ENCODE assay signal across 16 mouse cellular contexts in genomic region chr13:52042867-52043266, GRCm38 (mm10).
"Had no signal": no experiment of that assay in that cellular context is flagged by ENCODE, and none has a peak within 500 bp of the region (broad histone marks: within the 10 kb centered on the region; RNA-seq: fewer than 3 reads in every experiment).

No protein-coding gene starts in this region.

- H3K27me3 ChIP-seq: neural tube, embryonic 13.5 days; neural tube, embryonic 15.5 days; stomach, embryonic 15.5 days had no signal

- H3K9ac ChIP-seq: neural tube, embryonic 13.5 days; neural tube, embryonic 15.5 days; stomach, embryonic 15.5 days had no signal

- H3K27ac ChIP-seq: stomach, postnatal 0 days had no signal

- H3K9me3 ChIP-seq: neural tube, embryonic 13.5 days; neural tube, embryonic 15.5 days; stomach, embryonic 15.5 days had no signal

- H3K4me2 ChIP-seq: neural tube, embryonic 13.5 days; neural tube, embryonic 15.5 days; stomach, embryonic 15.5 days had no signal

- H3K4me3 ChIP-seq: neural tube, embryonic 13.5 days; neural tube, embryonic 15.5 days; stomach, embryonic 15.5 days had no signal

- H3K36me3 ChIP-seq: neural tube, embryonic 13.5 days; neural tube, embryonic 15.5 days; stomach, embryonic 15.5 days had no signal

- DNase-seq: retina, postnatal 1 day; right cerebral cortex, adult 18-20 months; right cerebral cortex, postnatal 14 days; right cerebral cortex, postnatal 25 days; right cerebral cortex, postnatal 4 days; spleen, adult 18-20 months; thymus, adult 18-20 months; thymus, adult 2 months; thymus, postnatal 14 days; thymus, postnatal 25 days; thymus, postnatal 36 days; thymus, postnatal 4 days had no signal
